Mouse (Mus musculus) embryonic facial prominence, embryonic 14.5 days (tissue): ENCODE results near the gene Tubd1. TPM values are rescaled to one million over a fixed set of nuclear protein-coding genes. Genes with fewer than 3 reads are reported as not detected.

Source experiments
- ATAC-seq: fragments of 200-750 bp; cut with Nextera tagmentation; 2 replicates; pipeline ENCODE4 v1.8.0; 2017; ENCODE audit warnings: low read depth, moderate number of reproducible peaks, moderate TSS enrichment
- DNase-seq: peaks from one replicate; pipeline ENCODE4 v3.0.0-alpha.2; 2015; ENCODE audit warnings: low spot score
- H3K27ac ChIP-seq: fragments of 300-500 bp; sonication (generic); replicated peaks from 2 replicates; pipeline ENCODE4 v1.5.1; 2014; ENCODE audit warnings: low read depth, mild to moderate bottlenecking, low read length, moderate library complexity
- H3K27me3 ChIP-seq: fragments of 300-500 bp; sonication (generic); replicated peaks from 2 replicates; pipeline ENCODE4 v1.6.1; 2014; ENCODE audit warnings: low read length; ENCODE audit not compliant: control insufficient read depth, insufficient read depth
- H3K36me3 ChIP-seq: fragments of 300-500 bp; sonication (generic); 2 replicates; pipeline ENCODE4 v1.6.1; 2014; ENCODE audit warnings: low read length, mixed read lengths; ENCODE audit not compliant: control insufficient read depth, insufficient read depth
- H3K4me1 ChIP-seq: fragments of 300-500 bp; sonication (generic); 2 replicates; pipeline ENCODE4 v1.6.1; 2014; ENCODE audit warnings: antibody characterized with exemption, low read length; ENCODE audit not compliant: control insufficient read depth, insufficient read depth
- H3K4me2 ChIP-seq: fragments of 300-500 bp; sonication (generic); 2 replicates; pipeline ENCODE4 v1.6.1; 2014; ENCODE audit warnings: low read depth, mild to moderate bottlenecking, low read length, moderate library complexity, mixed read lengths
- H3K4me3 ChIP-seq: fragments of 300-500 bp; sonication (generic); 2 replicates; pipeline ENCODE4 v1.5.1; 2014; ENCODE audit warnings: low read depth, mild to moderate bottlenecking, low read length
- H3K9ac ChIP-seq: fragments of 300-500 bp; sonication (generic); 2 replicates; pipeline ENCODE4 v1.6.1; 2014; ENCODE audit warnings: low read depth, mild to moderate bottlenecking, low read length, moderate library complexity, mixed read lengths
- H3K9me3 ChIP-seq: fragments of 300-500 bp; sonication (generic); 2 replicates; pipeline ENCODE4 v1.6.1; 2016; ENCODE audit warnings: low read length; ENCODE audit not compliant: control insufficient read depth
- WGBS: fragments of 180-500 bp; shearing (Covaris S2); extraction: QIAGEN DNeasy Blood & Tissue Kit; methylation state at CpG from one replicate; pipeline ENCODE4 v1.1.7; 2014; 5-methylcytosine and 5-hydroxymethylcytosine counted together
- polyA plus RNA-seq: library from polyadenylated mRNA; unstranded; fragments of >200 nt; fragmentation: Nextera tagmentation; extraction: Ambion mirVana; gene quantifications from 2 replicates; pipeline ENCODE4 v1.2.1, GENCODE M21; 2014

The Tubd1 gene
- polyA plus RNA-seq, 1 experiment from 2014 or later, result 10.8 TPM

DNA sequence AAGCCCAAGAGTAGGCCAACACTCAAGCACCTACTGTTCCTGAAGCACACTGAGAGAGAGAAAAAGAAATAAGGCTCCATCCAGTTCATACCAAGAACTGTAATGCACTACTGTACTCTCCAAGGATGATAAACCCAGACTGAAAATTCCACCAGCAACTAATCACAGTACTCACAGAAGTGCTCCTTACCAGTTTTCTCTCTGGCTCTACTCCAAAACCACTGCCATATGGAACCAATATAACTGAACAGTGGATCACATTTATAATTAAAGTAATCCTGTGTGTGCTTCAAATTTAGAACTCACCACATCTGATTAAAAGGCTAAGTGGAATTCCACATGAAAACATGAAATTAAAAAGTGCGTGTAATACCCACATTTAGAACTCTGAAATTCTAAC, 1.9 kb upstream of the Tubd1 start:
- Histone ChIP-seq H3K27ac (no peak overlapping the region; the same call in 1 of the 2 replicates), H3K36me3 (no peaks in the 10 kb centered on the region; the same call in 1 of the 2 replicates), H3K4me3 (peak overlapping the region; percentile 92), H3K4me2 (peak overlapping the region; percentile 81), H3K9ac (peak overlapping the region; percentile 37; the same call in 1 of the 2 replicates), H3K9me3 (no peaks in the 10 kb centered on the region), H3K4me1 (peaks cover 19% of the 10 kb centered on the region), H3K27me3 (no peaks in the 10 kb centered on the region)
- 33% methylated on average over 1 of the region's 1 CpGs for WGBS
- no peak for ATAC-seq
- DNase-seq, result peak; percentile 77

DNA sequence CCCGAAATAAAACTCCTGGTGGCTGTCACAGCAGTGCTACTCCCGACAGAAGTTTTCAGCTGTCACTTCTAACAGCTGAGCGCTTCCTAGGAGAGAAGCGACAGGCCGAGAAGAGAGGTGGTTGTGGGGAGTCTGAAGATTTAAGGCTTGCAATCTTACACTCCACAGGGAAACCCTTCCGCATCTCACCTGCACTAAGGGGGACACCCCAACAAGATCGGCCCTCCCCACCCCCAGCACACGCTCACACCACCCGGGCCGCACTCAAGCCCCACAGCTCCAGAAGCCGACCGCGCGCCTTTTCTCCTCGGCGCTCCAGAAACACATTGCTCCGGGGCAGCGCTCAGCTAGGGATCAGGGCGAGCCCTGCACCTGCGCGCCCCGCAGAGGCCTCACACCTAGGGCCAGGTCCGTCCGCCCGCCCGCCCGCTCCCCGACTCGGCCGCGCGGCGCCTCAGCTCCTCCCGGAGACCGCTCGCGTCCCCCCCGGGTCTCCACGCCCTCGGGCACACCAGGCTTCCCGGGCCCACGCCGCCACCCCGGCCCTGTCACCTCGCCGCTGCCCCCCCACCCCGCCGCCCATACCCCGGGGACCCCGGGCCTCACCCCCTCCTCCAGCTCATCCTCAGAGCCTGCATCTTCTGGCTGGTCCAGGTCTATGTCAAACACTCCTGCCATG, 692 bp upstream of the Tubd1 start:
- H3K27ac ChIP-seq, result peak overlapping the region; percentile 89
- ATAC-seq (peak; percentile 51), DNase-seq (peak; percentile 68)
- H3K4me2 ChIP-seq, result peak overlapping the region; percentile 81
- WGBS, result under 1% methylated on average over 15 of the region's 50 CpGs
- H3K27me3 ChIP-seq, result no peaks in the 10 kb centered on the region
- peaks cover 19% of the 10 kb centered on the region for H3K4me1 ChIP-seq
- H3K36me3 ChIP-seq, result no peaks in the 10 kb centered on the region; the same call in 1 of the 2 replicates
- H3K9me3 ChIP-seq, result no peaks in the 10 kb centered on the region
- peak overlapping the region; percentile 92 for H3K4me3 ChIP-seq
- H3K9ac ChIP-seq, result peak overlapping the region; percentile 95

DNA sequence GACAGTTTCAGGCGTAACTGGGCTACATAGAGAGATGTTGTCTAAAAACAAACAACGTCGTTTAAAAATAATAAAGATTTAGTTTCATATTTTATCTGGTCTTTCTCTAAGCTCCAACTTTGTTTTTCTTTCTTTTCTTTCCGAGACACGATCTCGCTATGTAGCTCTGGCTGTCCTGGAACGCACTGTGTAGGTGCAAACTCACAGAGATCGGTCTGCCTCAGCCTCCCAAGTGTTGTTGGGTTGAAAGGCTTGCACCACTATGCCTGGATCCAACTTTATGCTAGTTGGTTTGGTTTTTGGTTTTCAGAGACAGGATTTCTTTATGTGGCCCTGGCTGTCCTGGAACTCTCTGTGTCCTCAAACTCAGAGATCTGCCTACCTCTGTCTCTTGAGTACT, 765 bp downstream of the Tubd1 start:
- no peak for DNase-seq
- H3K27ac ChIP-seq, result peak overlapping the region; percentile 89; the same call in 1 of the 2 replicates

DNA sequence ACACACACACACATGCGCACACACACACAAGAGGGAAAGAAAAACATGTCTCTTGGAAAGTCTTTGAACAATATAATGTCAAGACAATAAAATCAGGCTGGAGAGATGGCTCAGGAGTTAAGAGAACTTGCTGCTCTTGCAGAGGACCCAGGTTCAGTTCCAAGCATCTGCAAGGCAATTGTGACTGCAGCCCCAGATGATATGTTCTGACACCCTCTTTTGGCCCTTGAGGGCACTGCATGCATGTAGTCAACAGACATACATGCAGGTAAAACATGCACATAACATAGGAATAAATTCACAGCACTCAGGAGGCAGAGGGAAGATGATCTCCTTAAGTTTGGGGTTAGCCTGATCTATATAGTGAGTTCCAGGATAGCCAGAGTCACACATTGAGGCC, 2.6 kb downstream of the Tubd1 start:
- ATAC-seq (no peak), DNase-seq (no peak)
- Histone ChIP-seq H3K36me3 (peaks cover 12% of the 10 kb centered on the region; the same call in 1 of the 2 replicates), H3K4me2 (no peak overlapping the region), H3K9ac (no peak overlapping the region), H3K4me3 (no peak overlapping the region), H3K27ac (no peak overlapping the region), H3K27me3 (no peaks in the 10 kb centered on the region), H3K9me3 (no peaks in the 10 kb centered on the region), H3K4me1 (peaks cover 15% of the 10 kb centered on the region)
- WGBS, result 96% methylated on average over 1 of the region's 1 CpGs

More for the DNA sequence above, 765 bp downstream of the Tubd1 start:
- whole genome bisulfite sequencing, result 78% methylated on average over 8 of the region's 8 CpGs
- ATAC-seq, result no peak
- Histone ChIP-seq H3K36me3 (peaks cover 12% of the 10 kb centered on the region), H3K4me2 (peak overlapping the region; percentile 81), H3K27me3 (no peaks in the 10 kb centered on the region), H3K4me1 (peaks cover 19% of the 10 kb centered on the region), H3K9me3 (no peaks in the 10 kb centered on the region), H3K4me3 (peak overlapping the region; percentile 92), H3K9ac (peak overlapping the region; percentile 95)

DNA sequence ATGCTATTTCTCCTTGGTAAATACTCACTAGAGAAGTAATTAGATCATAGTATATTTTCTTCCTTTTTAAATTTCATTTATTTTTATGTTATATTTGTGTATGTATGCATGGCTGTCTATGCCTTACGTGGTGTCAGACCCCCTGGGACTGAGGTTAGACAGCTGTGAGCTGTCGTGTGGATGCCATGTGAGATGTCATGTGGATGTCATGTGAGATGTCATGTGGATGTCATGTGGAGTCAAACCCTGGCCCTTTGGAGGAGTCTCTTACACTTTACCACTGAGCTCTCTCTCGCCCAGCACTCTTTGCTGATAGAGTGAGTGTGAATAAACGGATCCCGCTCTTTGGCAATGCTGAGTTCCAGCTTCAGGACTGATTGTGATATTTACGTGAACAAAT, 8.7 kb downstream of the Tubd1 start:
- no peaks in the 10 kb centered on the region for H3K27me3 ChIP-seq
- WGBS, result 87% methylated on average over 6 of the region's 6 CpGs
- no peak for DNase-seq
- no peaks in the 10 kb centered on the region for H3K9me3 ChIP-seq
- H3K4me2 ChIP-seq, result no peak overlapping the region
- no peak for ATAC-seq
- H3K9ac ChIP-seq, result no peak overlapping the region
- no peak overlapping the region for H3K27ac ChIP-seq
- no peaks in the 10 kb centered on the region for H3K4me1 ChIP-seq
- H3K36me3 ChIP-seq, result peaks cover 33% of the 10 kb centered on the region
- H3K4me3 ChIP-seq, result no peak overlapping the region

DNA sequence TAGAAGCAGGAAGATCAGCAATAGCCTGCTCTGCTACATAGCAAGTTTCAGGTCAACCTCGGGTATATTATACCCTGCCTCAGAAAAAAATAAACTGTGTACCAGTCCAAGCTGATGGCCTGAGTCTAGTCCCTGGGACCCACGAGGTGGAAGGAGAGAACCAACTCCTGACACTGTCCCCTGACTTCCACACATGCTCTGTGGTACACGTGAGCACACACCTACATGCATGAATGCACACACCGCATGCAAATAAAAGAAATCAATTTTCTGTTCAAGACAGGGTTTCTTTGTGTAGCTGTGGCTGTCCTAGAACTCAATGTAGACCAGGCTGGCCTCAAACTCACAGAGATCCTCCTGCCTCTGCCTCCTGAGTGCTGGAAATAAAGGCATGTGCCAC, 13.5 kb downstream of the Tubd1 start:
- Histone ChIP-seq H3K27ac (no peak overlapping the region), H3K4me3 (no peak overlapping the region), H3K36me3 (peaks cover 31% of the 10 kb centered on the region), H3K4me1 (no peaks in the 10 kb centered on the region), H3K9ac (no peak overlapping the region), H3K4me2 (no peak overlapping the region), H3K27me3 (no peaks in the 10 kb centered on the region), H3K9me3 (no peaks in the 10 kb centered on the region)
- 93% methylated on average over 4 of the region's 4 CpGs for WGBS
- DNase-seq (no peak), ATAC-seq (no peak)

DNA sequence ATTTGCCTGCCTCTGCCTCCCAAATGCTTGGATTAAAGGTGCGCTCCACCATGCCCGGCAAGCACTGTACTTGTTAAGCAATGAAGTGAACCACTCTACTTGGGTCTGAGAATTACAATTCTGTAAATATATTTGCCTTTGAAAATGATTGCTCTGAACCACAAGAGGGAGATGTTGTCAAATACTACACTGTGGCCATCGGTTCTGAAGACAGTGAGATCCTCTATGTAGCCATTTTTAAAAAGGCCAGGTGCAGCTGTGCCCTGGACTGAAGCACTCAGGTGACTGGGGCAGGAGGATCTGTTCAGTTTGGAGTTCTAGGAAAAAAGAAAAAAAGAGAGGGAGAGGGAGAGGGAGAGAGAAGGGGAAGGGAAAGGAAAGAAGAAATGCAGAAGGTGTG, 23.6 kb downstream of the Tubd1 start:
- ATAC-seq (no peak; the same call in 1 of the 2 replicates), DNase-seq (peak; percentile 62)
- Histone ChIP-seq H3K36me3 (peaks cover 3% of the 10 kb centered on the region; the same call in 1 of the 2 replicates), H3K4me2 (no peak overlapping the region), H3K9ac (no peak overlapping the region), H3K4me1 (peaks cover 24% of the 10 kb centered on the region), H3K27me3 (no peaks in the 10 kb centered on the region), H3K9me3 (no peaks in the 10 kb centered on the region), H3K27ac (no peak overlapping the region), H3K4me3 (no peak overlapping the region)
- 63% methylated on average over 3 of the region's 3 CpGs for WGBS

DNA sequence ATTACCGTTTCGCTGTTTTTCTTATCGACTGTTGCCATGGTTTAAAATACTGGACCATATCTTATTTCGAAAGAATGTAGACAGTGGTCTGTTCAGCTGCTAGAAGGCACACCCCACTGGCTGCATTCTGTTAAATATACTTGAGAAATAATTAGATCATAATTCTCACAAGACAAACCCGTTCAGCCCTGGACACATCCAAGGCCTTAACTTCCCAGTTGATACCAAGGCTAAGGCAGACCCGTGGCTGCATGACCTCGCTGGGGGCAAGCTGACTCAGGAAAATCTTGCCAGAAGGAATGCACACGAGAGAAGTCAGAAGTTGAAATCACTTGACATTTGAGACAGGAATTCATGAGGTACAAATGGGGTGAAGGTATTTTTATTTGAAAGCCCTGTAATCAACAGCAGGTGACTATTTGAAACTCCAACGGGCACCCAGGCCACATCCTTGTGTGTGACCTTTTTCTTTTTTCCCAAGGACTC, 25.5 kb downstream of the Tubd1 start:
- Histone ChIP-seq H3K9me3 (no peaks in the 10 kb centered on the region), H3K4me1 (peaks cover 24% of the 10 kb centered on the region), H3K36me3 (peaks cover 3% of the 10 kb centered on the region; the same call in 1 of the 2 replicates), H3K9ac (no peak overlapping the region), H3K27me3 (no peaks in the 10 kb centered on the region), H3K4me3 (no peak overlapping the region), H3K4me2 (peak overlapping the region; percentile 11; the same call in 1 of the 2 replicates), H3K27ac (peak overlapping the region; percentile 80)
- 12% methylated on average over 9 of the region's 9 CpGs for WGBS
- peak; percentile 83 for DNase-seq
- ATAC-seq, result peak; percentile 59; the same call in 1 of the 2 replicates
